ENCODE assay signal across 9 mouse cellular contexts in the genomic region with DNA sequence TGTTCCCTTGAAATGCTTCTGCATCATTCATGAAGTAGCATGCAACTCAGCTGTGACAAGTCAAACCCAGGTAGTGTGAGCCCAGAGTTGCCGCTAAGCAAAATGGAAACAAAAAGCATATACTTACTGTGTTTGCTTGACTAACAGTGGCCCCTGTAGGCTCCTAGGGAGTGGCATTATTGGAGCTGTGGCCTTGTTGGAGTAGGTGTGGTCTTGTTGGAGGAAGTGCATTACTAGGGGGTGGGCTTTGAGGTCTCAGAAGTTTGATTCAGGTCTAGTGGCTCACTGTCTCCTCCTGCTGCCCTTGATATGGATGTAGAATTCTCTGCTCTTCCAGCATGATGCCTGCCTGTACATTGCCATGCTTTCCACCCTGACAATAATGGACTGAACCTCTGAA. TPM values are rescaled to one million over a fixed set of nuclear protein-coding genes. Genes with fewer than 3 reads are reported as not detected.
DNase-seq lines count a peak whose midpoint lies in the region; ATAC-seq and TF ChIP-seq lines count a peak whose summit lies in the region.
"Had no signal": no experiment of that assay in that cellular context is flagged by ENCODE, and none has a peak within 500 bp of the region (broad histone marks: within the 10 kb centered on the region; RNA-seq: fewer than 3 reads in every experiment).

No protein-coding gene starts in this region.

- H3K9me3 ChIP-seq in CH12.LX (replicated peaks; ENCODE audit: low read length), result peaks cover 16% of the 10 kb centered on the region
- H3K9me3 ChIP-seq in forebrain, embryonic 11.5 days (ENCODE audit: control insufficient read depth, low read length), result no peaks in the 10 kb centered on the region

- dilution Hi-C loops in CH12.LX (cut with MboI; ENCODE audit: extremely low pct_ligation_motif_present, extremely low pct_unique_long_range_greater_than_20kb, low sequenced_read_pairs), result no loop called here

- peak in 1 of 2 experiments; percentile 85; a peak in 3 of 4 replicates for TF ChIP-seq CTCF in CH12.LX (conservative IDR thresholded peaks at IDR 0.05 in 1 of 2, IDR thresholded peaks at IDR 0.05 in 1 of 2; ENCODE audit: low read depth in 2 of 2, low read length in 2 of 2)

- peaks cover 10 to 40% of the 10 kb centered on the region in 2 experiments for H3K4me1 ChIP-seq in CH12.LX (ENCODE audit: control insufficient read depth in 1 of 2, insufficient read depth in 2 of 2)
- H3K4me1 ChIP-seq in forebrain, embryonic 11.5 days (replicated peaks; ENCODE audit: control insufficient read depth, insufficient read depth, low read length), result no peaks in the 10 kb centered on the region

- peak; percentile 84 for TF ChIP-seq POLR2A in CH12.LX (IDR thresholded peaks at IDR 0.05; ENCODE audit: low read depth, low read length)

- in situ Hi-C loops in CH12.LX (cut with MboI; ENCODE audit: low pct_ligation_motif_present, low pct_unique_long_range_greater_than_20kb, low sequenced_read_pairs), result no loop called here

- peak; percentile 52; the same call in 1 of the 2 replicates for TF ChIP-seq EP300 in CH12.LX (IDR thresholded peaks at IDR 0.05; ENCODE audit: low read length)

- peak; percentile 87 for DNase-seq in heart, adult 11 months
- DNase-seq in heart, adult 18-20 months, result no peak
- DNase-seq in CH12.LX (ENCODE audit: extremely low read depth), result peak; percentile 96
- DNase-seq in heart, postnatal 4 days, result peak; percentile 6
- DNase-seq in forebrain, embryonic 11.5 days (ENCODE audit: low spot score), result no peak
- no peak for DNase-seq in adrenal gland, postnatal 4 days (ENCODE audit: low spot score in 2 of 2)
- DNase-seq in urinary bladder, adult 2 months (ENCODE audit: low spot score), result no peak
- DNase-seq: gastrocnemius, postnatal 36 days had no signal

- peak overlapping the region; percentile 72 for H3K4me2 ChIP-seq in CH12.LX (ENCODE audit: insufficient read depth, low read depth, poor library complexity, severe bottlenecking)
- H3K4me2 ChIP-seq in forebrain, embryonic 11.5 days (ENCODE audit: low read depth, low read length, severe bottlenecking), result no peak overlapping the region

- WGBS in forebrain, embryonic 11.5 days, result 21% methylated on average over 1 of the region's 1 CpGs

- no peaks in the 10 kb centered on the region for H3K27me3 ChIP-seq in CH12.LX (replicated peaks)
- no peaks in the 10 kb centered on the region for H3K27me3 ChIP-seq in forebrain, embryonic 11.5 days (ENCODE audit: control insufficient read depth, insufficient read depth, low read length)

- peak; percentile 76 for TF ChIP-seq RAD21 in CH12.LX (IDR thresholded peaks at IDR 0.05; ENCODE audit: low read depth, low read length)

- H3K9ac ChIP-seq in CH12.LX (ENCODE audit: insufficient read depth, low read depth), result peak overlapping the region; percentile 97
- H3K9ac ChIP-seq in forebrain, embryonic 11.5 days (ENCODE audit: low read length), result no peak overlapping the region

- peak overlapping the region; percentile 67 to 79 (median 69) for H3K4me3 ChIP-seq in CH12.LX (replicated peaks in 1 of 3; ENCODE audit: low read depth in 2 of 3, low read length in 2 of 3, poor library complexity in 1 of 3)
- no peak overlapping the region for H3K4me3 ChIP-seq in forebrain, embryonic 11.5 days (ENCODE audit: low read depth, low read length)

- peak overlapping the region; percentile 91 for H3K27ac ChIP-seq in CH12.LX (ENCODE audit: insufficient read depth, low read depth)
- H3K27ac ChIP-seq in forebrain, embryonic 11.5 days (ENCODE audit: low read depth, low read length), result no peak overlapping the region

- no peaks in the 10 kb centered on the region for H3K79me2 ChIP-seq in CH12.LX (replicated peaks; ENCODE audit: control insufficient read depth, extremely low read depth, insufficient read depth, poor library complexity, severe bottlenecking)

- peak; percentile 74 for ATAC-seq in megakaryocyte-erythroid progenitor cell, adult 5-6 weeks (replicated peaks; ENCODE audit: low FRiP score, low TSS enrichment, poor library complexity, severe bottlenecking)
- ATAC-seq in forebrain, embryonic 11.5 days (replicated peaks; ENCODE audit: low FRiP score), result no peak

- H3K36me3 ChIP-seq in CH12.LX (replicated peaks in 1 of 2; ENCODE audit: control insufficient read depth in 1 of 2, insufficient read depth in 1 of 2, low read length in 1 of 2), result peaks cover 12 to 26% of the 10 kb centered on the region in 2 experiments
- no peaks in the 10 kb centered on the region for H3K36me3 ChIP-seq in forebrain, embryonic 11.5 days (ENCODE audit: control insufficient read depth, insufficient read depth, low read length)

TF ChIP-seq in CH12.LX, 34 proteins besides CTCF, POLR2A, EP300 and RAD21 (continues in another document):
- TF ChIP-seq POLR2AphosphoS2 (IDR thresholded peaks at IDR 0.05; ENCODE audit: low read depth, low read length) (peak; percentile 92), USF2 (conservative IDR thresholded peaks at IDR 0.05; ENCODE audit: low read depth, low read length) (0 out of 2 replicates have a peak, but pooled peaks have one; percentile 8), MEF2A (IDR thresholded peaks at IDR 0.05; ENCODE audit: borderline replicate concordance, low read depth, low read length) (peak; percentile 63; the same call in 1 of the 2 replicates), MXI1 (IDR thresholded peaks at IDR 0.05; ENCODE audit: low read depth, low read length) (peak; percentile 83), TBP (conservative IDR thresholded peaks at IDR 0.05; ENCODE audit: low read depth, low read length) (peak; percentile 94), NELFE (IDR thresholded peaks at IDR 0.05; ENCODE audit: low read depth, low read length) (peak; percentile 84), IRF4 (IDR thresholded peaks at IDR 0.05; ENCODE audit: low read depth, low read length) (peak; percentile 78; the same call in 1 of the 2 replicates), ELF1 (IDR thresholded peaks at IDR 0.05; ENCODE audit: low read depth, low read length) (peak; percentile 83), ZMIZ1 (IDR thresholded peaks at IDR 0.05; ENCODE audit: low read depth, low read length) (no peak), RCOR1 (conservative IDR thresholded peaks at IDR 0.05; ENCODE audit: low read depth, low read length) (no peak), UBTF (IDR thresholded peaks at IDR 0.05; ENCODE audit: low read depth, low read length) (no peak), USF1 (IDR thresholded peaks at IDR 0.05; ENCODE audit: low read depth, low read length) (no peak), PAX5 (IDR thresholded peaks at IDR 0.05; ENCODE audit: low read length) (no peak), JUND (conservative IDR thresholded peaks at IDR 0.05; ENCODE audit: low read depth, low read length) (peak; percentile 46; the same call in 1 of the 2 replicates), SMC3 (IDR thresholded peaks at IDR 0.05; ENCODE audit: low read depth, low read length) (peak; percentile 80), KAT2A (IDR thresholded peaks at IDR 0.05; ENCODE audit: insufficient replicate concordance, low read length) (0 out of 2 replicates have a peak, but pooled peaks have one; percentile 41), JUN (IDR thresholded peaks at IDR 0.05; ENCODE audit: insufficient read depth, low read depth, low read length) (no peak), GABPA (IDR thresholded peaks at IDR 0.05; ENCODE audit: insufficient replicate concordance, low read depth, low read length) (no peak), TCF12 (IDR thresholded peaks at IDR 0.05; ENCODE audit: low read depth, low read length) (peak; percentile 84), ZKSCAN1 (IDR thresholded peaks at IDR 0.05; ENCODE audit: borderline replicate concordance, low read depth, low read length) (no peak), BHLHE40 (IDR thresholded peaks at IDR 0.05; ENCODE audit: low read depth, low read length) (peak; percentile 59; the same call in 1 of the 2 replicates), ZC3H11A (IDR thresholded peaks at IDR 0.05; ENCODE audit: low read depth, low read length) (0 out of 2 replicates have a peak, but pooled peaks have one; percentile 25), ETS1 (conservative IDR thresholded peaks at IDR 0.05; ENCODE audit: low read depth, low read length) (peak; percentile 77)

RNA-seq across cellular contexts. Expression of gene Slfn8, which starts 19.7 kb away (rescaled TPM):
- under 1 TPM; 0.65 to 0.98 TPM for total RNA-seq in heart, adult 18-20 months (2021)
- total RNA-seq in CH12.LX (2012; rRNA removed), result 6.3 and 7.7 TPM in 2 replicates
- total RNA-seq in CH12.LX (2014; rRNA removed), result 3.3 and 3.4 TPM in 2 replicates
- polyA plus RNA-seq in CH12.LX (2012; ENCODE audit: insufficient read length, low read depth), result 3.5 and 4.1 TPM in 2 replicates
- under 1 TPM; 0.43 TPM for total RNA-seq in heart, postnatal 4 days (2021)
- 7.4 and 9.3 TPM in 2 replicates for total RNA-seq in megakaryocyte-erythroid progenitor cell, adult 5-6 weeks (2014; fragmentation: Nextera tagmentation)
- 6.5 and 11.6 TPM in 2 replicates for total RNA-seq in megakaryocyte-erythroid progenitor cell, adult 5-6 weeks (2017)
- 0.15 and 0.16 TPM in 2 replicates for polyA plus RNA-seq in forebrain, embryonic 11.5 days (2014; fragmentation: Nextera tagmentation; extraction: Ambion mirVana)
- 1 to 10 TPM in 1 of 2 experiments, under 1 TPM in 1; 0.84 to 1.3 TPM for total RNA-seq in adrenal gland, postnatal 4 days (2021)
- polyA plus RNA-seq in urinary bladder, adult 2 months (2012; rRNA removed), result 3.0 and 3.8 TPM in 2 replicates

RNA-seq across cellular contexts. Expression of gene Slfn2, which starts 24.6 kb away (rescaled TPM):
- 1 to 10 TPM; 3.2 to 5.2 TPM for total RNA-seq in heart, adult 18-20 months (2021)
- total RNA-seq in CH12.LX (2012; rRNA removed) (209 and 215 TPM in 2 replicates), CH12.LX (2014; rRNA removed) (211 and 241 TPM in 2 replicates)
- 112 TPM in 2 replicates for polyA plus RNA-seq in CH12.LX (2012; ENCODE audit: insufficient read length, low read depth)
- 1 to 10 TPM; 1.7 to 1.8 TPM for total RNA-seq in heart, postnatal 4 days (2021)
- total RNA-seq in megakaryocyte-erythroid progenitor cell, adult 5-6 weeks (2014; fragmentation: Nextera tagmentation), result 0.66 and 3.7 TPM in 2 replicates
- 1.4 and 8.3 TPM in 2 replicates for total RNA-seq in megakaryocyte-erythroid progenitor cell, adult 5-6 weeks (2017)
- 0.89 and 1.6 TPM in 2 replicates for polyA plus RNA-seq in forebrain, embryonic 11.5 days (2014; fragmentation: Nextera tagmentation; extraction: Ambion mirVana)
- 1 to 10 TPM; 5.2 to 5.3 TPM for total RNA-seq in adrenal gland, postnatal 4 days (2021)
- 13.5 and 13.8 TPM in 2 replicates for polyA plus RNA-seq in urinary bladder, adult 2 months (2012; rRNA removed)

RNA-seq across cellular contexts. Expression of gene Slfn9, which starts 48.7 kb away (rescaled TPM):
- under 1 TPM; 0.69 to 0.87 TPM for total RNA-seq in heart, adult 18-20 months (2021)
- total RNA-seq in CH12.LX (2012; rRNA removed) (6.7 and 8.5 TPM in 2 replicates), CH12.LX (2014; rRNA removed) (6.3 and 6.4 TPM in 2 replicates)
- 11.5 and 12.4 TPM in 2 replicates for polyA plus RNA-seq in CH12.LX (2012; ENCODE audit: insufficient read length, low read depth)
- 10 to 100 TPM; 14.2 to 14.7 TPM for total RNA-seq in heart, postnatal 4 days (2021)
- 3.2 and 4.1 TPM in 2 replicates for total RNA-seq in megakaryocyte-erythroid progenitor cell, adult 5-6 weeks (2014; fragmentation: Nextera tagmentation)
- total RNA-seq in megakaryocyte-erythroid progenitor cell, adult 5-6 weeks (2017), result 6.1 and 11.7 TPM in 2 replicates
- polyA plus RNA-seq in forebrain, embryonic 11.5 days (2014; fragmentation: Nextera tagmentation; extraction: Ambion mirVana), result 9.3 and 9.8 TPM in 2 replicates
- 10 to 100 TPM; 15.7 to 18.1 TPM for total RNA-seq in adrenal gland, postnatal 4 days (2021)
- 2.2 TPM in 2 replicates for polyA plus RNA-seq in urinary bladder, adult 2 months (2012; rRNA removed)

Comparison
In these comparisons a context has a peak if more than half of its experiments do, and no peak if none do; other contexts are left out.
1. DNase-seq: peak in heart, adult 11 months (single experiment), CH12.LX (single experiment) and heart, postnatal 4 days (single experiment); none in heart, adult 18-20 months (0 of 2), forebrain, embryonic 11.5 days (single experiment), adrenal gland, postnatal 4 days (0 of 2) and urinary bladder, adult 2 months (single experiment).
2. RNA of gene Slfn2, which starts 24.6 kb away (total RNA-seq): 209 to 241 TPM in CH12.LX; 0.66 to 8.3 TPM in megakaryocyte-erythroid progenitor cell, adult 5-6 weeks, 5.2 to 5.3 TPM in adrenal gland, postnatal 4 days, 3.2 to 5.2 TPM in heart, adult 18-20 months and 1.7 to 1.8 TPM in heart, postnatal 4 days; every median in the first group is over 10 times any median in the second.